ENCODE assay signal across 9 mouse cellular contexts in genomic region chr15:95932358-95932757, GRCm38 (mm10).
A peak's percentile ranks its signal among the peaks of the same experiment; 100 is the strongest.
DNase-seq lines count a peak whose midpoint lies in the region; ATAC-seq lines count a peak whose summit lies in the region.
"Had no signal": no experiment of that assay in that cellular context is flagged by ENCODE, and none has a peak within 500 bp of the region (broad histone marks: within the 10 kb centered on the region; RNA-seq: fewer than 3 reads in every experiment).

No protein-coding gene starts in this region.

- H3K4me3 ChIP-seq in forebrain, embryonic 14.5 days (ENCODE audit: low read depth, low read length), result no peak overlapping the region
- H3K4me3 ChIP-seq in forebrain, embryonic 12.5 days (replicated peaks), result no peak overlapping the region
- H3K4me3 ChIP-seq in midbrain, embryonic 15.5 days, result no peak overlapping the region
- H3K4me3 ChIP-seq: liver, embryonic 13.5 days had no signal

- WGBS in forebrain, embryonic 14.5 days, result 80% methylated on average over 5 of the region's 5 CpGs
- 91% methylated on average over 5 of the region's 5 CpGs for WGBS in forebrain, embryonic 12.5 days
- 81% methylated on average over 5 of the region's 5 CpGs for WGBS in midbrain, embryonic 15.5 days

- peaks cover 7% of the 10 kb centered on the region; the same call in 1 of the 2 replicates for H3K4me1 ChIP-seq in forebrain, embryonic 14.5 days (ENCODE audit: control insufficient read depth, insufficient read depth, low read length)
- no peaks in the 10 kb centered on the region for H3K4me1 ChIP-seq in forebrain, embryonic 12.5 days
- H3K4me1 ChIP-seq in midbrain, embryonic 15.5 days, result peaks cover 13% of the 10 kb centered on the region
- H3K4me1 ChIP-seq: liver, embryonic 13.5 days had no signal

- peak; percentile 25 for DNase-seq in forebrain, embryonic 14.5 days (ENCODE audit: low spot score)
- DNase-seq in NIH3T3 (ENCODE audit: low read depth), result peak; percentile 8
- peak; percentile 36 to 58 for DNase-seq in frontal cortex, postnatal 25 days (ENCODE audit: low spot score in 2 of 2)
- peak; percentile 55 for DNase-seq in layer of hippocampus, adult 9-11 months
- no peak for DNase-seq in spleen, postnatal 10 days (ENCODE audit: low spot score in 2 of 2)
- DNase-seq: liver, embryonic 13.5 days had no signal

- no peaks in the 10 kb centered on the region for H3K9me3 ChIP-seq in forebrain, embryonic 14.5 days (replicated peaks; ENCODE audit: control insufficient read depth, low read length)
- no peaks in the 10 kb centered on the region for H3K9me3 ChIP-seq in forebrain, embryonic 12.5 days
- no peaks in the 10 kb centered on the region for H3K9me3 ChIP-seq in midbrain, embryonic 15.5 days
- H3K9me3 ChIP-seq: liver, embryonic 13.5 days had no signal

- peaks cover 9% of the 10 kb centered on the region; the same call in 1 of the 2 replicates for H3K36me3 ChIP-seq in forebrain, embryonic 14.5 days (ENCODE audit: control insufficient read depth, insufficient read depth, low read length)
- peaks cover 7% of the 10 kb centered on the region for H3K36me3 ChIP-seq in forebrain, embryonic 12.5 days (replicated peaks)
- H3K36me3 ChIP-seq in midbrain, embryonic 15.5 days (replicated peaks), result peaks cover 3% of the 10 kb centered on the region; the same call in 1 of the 2 replicates
- H3K36me3 ChIP-seq: liver, embryonic 13.5 days had no signal

- no peak overlapping the region for H3K9ac ChIP-seq in forebrain, embryonic 14.5 days (ENCODE audit: low read length)
- no peak overlapping the region for H3K9ac ChIP-seq in forebrain, embryonic 12.5 days
- no peak overlapping the region for H3K9ac ChIP-seq in midbrain, embryonic 15.5 days
- H3K9ac ChIP-seq: liver, embryonic 13.5 days had no signal

- H3K27ac ChIP-seq in forebrain, embryonic 14.5 days (ENCODE audit: low read depth, low read length), result no peak overlapping the region
- H3K27ac ChIP-seq in forebrain, embryonic 12.5 days, result no peak overlapping the region
- 0 out of 2 replicates have a peak overlapping the region, but pooled peaks have one; percentile 20 for H3K27ac ChIP-seq in midbrain, embryonic 15.5 days
- H3K27ac ChIP-seq: liver, embryonic 13.5 days had no signal

- no peaks in the 10 kb centered on the region for H3K27me3 ChIP-seq in forebrain, embryonic 14.5 days (replicated peaks; ENCODE audit: control insufficient read depth, insufficient read depth, low read length)
- no peaks in the 10 kb centered on the region for H3K27me3 ChIP-seq in forebrain, embryonic 12.5 days
- H3K27me3 ChIP-seq in midbrain, embryonic 15.5 days (replicated peaks), result no peaks in the 10 kb centered on the region
- H3K27me3 ChIP-seq: liver, embryonic 13.5 days had no signal

- H3K4me2 ChIP-seq in forebrain, embryonic 14.5 days (ENCODE audit: low read length), result no peak overlapping the region
- no peak overlapping the region for H3K4me2 ChIP-seq in forebrain, embryonic 12.5 days
- H3K4me2 ChIP-seq in midbrain, embryonic 15.5 days, result no peak overlapping the region
- H3K4me2 ChIP-seq: liver, embryonic 13.5 days had no signal

- no peak for ATAC-seq in forebrain, embryonic 14.5 days
- no peak for ATAC-seq in forebrain, embryonic 12.5 days (ENCODE audit: low FRiP score)
- ATAC-seq in midbrain, embryonic 15.5 days (replicated peaks), result no peak; the same call in 1 of the 2 replicates
- no peak for ATAC-seq in monocyte, adult 5-6 weeks (replicated peaks; ENCODE audit: insufficient number of reproducible peaks, low FRiP score, low TSS enrichment, poor library complexity, severe bottlenecking)

Comparison
In these comparisons a context has a peak if more than half of its experiments do, and no peak if none do; other contexts are left out.
1. DNase-seq: peak in forebrain, embryonic 14.5 days (single experiment), NIH3T3 (single experiment), frontal cortex, postnatal 25 days (2 of 2) and layer of hippocampus, adult 9-11 months (single experiment); none in spleen, postnatal 10 days (0 of 2).